Mouse (Mus musculus): ENCODE results near the gene Arhgap27. TPM values are rescaled to one million over a fixed set of nuclear protein-coding genes. Genes with fewer than 3 reads are reported as not detected.
A peak's percentile ranks its signal among the peaks of the same experiment; 100 is the strongest.

The Arhgap27 gene
- total and polyA plus RNA-seq, 3 experiments = 6.3 to 15.0 TPM; not detected in 1

GRCm38 (mm10) chr11:103360661-103361081 is 2.8 kb downstream of the Arhgap27 start:
- Histone ChIP-seq H3K4me3 (ENCODE audit: control insufficient read depth in 1 of 2, insufficient read depth in 1 of 2, low read depth in 2 of 2, low read length in 2 of 2) (peak overlapping the region; percentile 90 to 93), H3K27ac (ENCODE audit: control insufficient read depth, low read depth, low read length) (peak overlapping the region; percentile 61), H3K36me3 (ENCODE audit: control insufficient read depth in 1 of 2, insufficient read depth in 2 of 2, low read length in 2 of 2) (no peaks in the 10 kb centered on the region), H3K4me1 (ENCODE audit: control insufficient read depth in 1 of 2, insufficient read depth in 2 of 2, low read length in 2 of 2) (peaks cover 0 to 11% of the 10 kb centered on the region in 2 experiments; a peak in 2 of 4 replicates), H3K9me3 (replicated peaks; ENCODE audit: insufficient read depth, low read length) (no peaks in the 10 kb centered on the region), H3K9ac (ENCODE audit: control insufficient read depth, low read depth, low read length, poor library complexity, severe bottlenecking) (peak overlapping the region; percentile 95), H3K27me3 (ENCODE audit: control insufficient read depth in 1 of 2, insufficient read depth in 2 of 2, low read length in 2 of 2) (no peaks in the 10 kb centered on the region), H3K79me2 (ENCODE audit: control insufficient read depth, insufficient read depth, low read length, poor library complexity) (peaks cover 5% of the 10 kb centered on the region; the same call in 1 of the 2 replicates)
- peak; percentile 73 for DNase-seq (ENCODE audit: low read depth, low spot score)
- TF ChIP-seq ZNF384 (IDR thresholded peaks at IDR 0.05; ENCODE audit: low read depth, low read length) (no peak), MAX (IDR thresholded peaks at IDR 0.05; ENCODE audit: low read length) (peak; percentile 61), ZMIZ1 (IDR thresholded peaks at IDR 0.05; ENCODE audit: low read depth, low read length) (peak; percentile 43; the same call in 1 of the 2 replicates), ELF1 (IDR thresholded peaks at IDR 0.05; ENCODE audit: low read depth, low read length) (0 out of 2 replicates have a peak, but pooled peaks have one; percentile 0), CHD2 (IDR thresholded peaks at IDR 0.05; ENCODE audit: low read length) (no peak), MYB (IDR thresholded peaks at IDR 0.05; ENCODE audit: low read depth, low read length) (no peak), ETS1 (IDR thresholded peaks at IDR 0.05; ENCODE audit: low read depth, low read length) (no peak), SMC3 (IDR thresholded peaks at IDR 0.05; ENCODE audit: low read depth, low read length) (no peak), MEF2A (IDR thresholded peaks at IDR 0.05; ENCODE audit: extremely low read depth, insufficient replicate concordance, low read depth, low read length, poor library complexity, severe bottlenecking) (no peak), CTCF (IDR thresholded peaks at IDR 0.05 in 2 of 3, conservative IDR thresholded peaks at IDR 0.05 in 1 of 3; ENCODE audit: control insufficient read depth in 1 of 3, insufficient read depth in 1 of 3, low read depth in 2 of 3, low read length in 3 of 3, poor library complexity in 1 of 3, severe bottlenecking in 1 of 3) (no peak), UBTF (IDR thresholded peaks at IDR 0.05; ENCODE audit: borderline replicate concordance, insufficient read depth, low read depth, low read length) (no peak), BHLHE40 (IDR thresholded peaks at IDR 0.05; ENCODE audit: borderline replicate concordance, low read depth, low read length) (peak; percentile 79), GATA1 (IDR thresholded peaks at IDR 0.05; ENCODE audit: low read depth, low read length) (no peak), CHD1 (IDR thresholded peaks at IDR 0.05; ENCODE audit: low read depth, low read length) (0 out of 2 replicates have a peak, but pooled peaks have one; percentile 34), NELFE (IDR thresholded peaks at IDR 0.05; ENCODE audit: low read depth, low read length) (peak; percentile 0; the same call in 1 of the 2 replicates), NRF1 (IDR thresholded peaks at IDR 0.05; ENCODE audit: insufficient read depth, low read depth, low read length, poor library complexity, severe bottlenecking) (no peak), POLR2A (IDR thresholded peaks at IDR 0.05; ENCODE audit: control insufficient read depth in 1 of 2, insufficient read depth in 1 of 2, low read depth in 1 of 2, low read length in 2 of 2, poor library complexity in 1 of 2) (no peak), ZKSCAN1 (IDR thresholded peaks at IDR 0.05; ENCODE audit: low read depth, low read length) (0 out of 2 replicates have a peak, but pooled peaks have one; percentile 19)

Data from MEL (cell line).